In the genomic region with DNA sequence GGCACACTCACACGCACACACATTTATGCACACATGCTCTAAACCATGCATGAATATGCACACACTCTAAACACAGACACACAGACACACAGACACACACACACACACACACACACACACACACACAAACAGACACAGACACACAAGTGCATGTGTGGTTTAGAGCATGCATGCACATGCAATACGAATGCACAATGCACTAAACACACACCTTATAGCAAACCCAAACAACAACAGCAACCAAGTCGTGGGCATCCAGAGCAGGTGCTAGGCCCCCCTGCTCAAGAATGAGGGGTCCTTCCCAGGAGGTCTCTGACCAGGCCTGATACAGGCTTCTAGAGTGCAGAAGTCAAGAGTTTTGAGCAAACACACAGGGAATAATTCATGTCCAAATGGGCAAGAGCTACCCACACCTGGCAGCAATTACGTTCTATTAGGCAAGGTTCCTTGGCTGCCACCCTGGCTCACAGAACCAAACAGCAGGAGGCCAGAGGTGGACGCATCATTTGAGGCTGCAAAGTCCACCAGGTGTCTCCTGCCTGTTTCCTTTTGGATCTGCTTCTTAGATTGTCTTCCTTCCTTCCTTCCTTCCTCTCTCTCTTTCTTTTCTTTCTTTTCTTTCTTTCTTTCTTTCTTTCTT, we compare ENCODE assay signal across 19 mouse cellular contexts. TPM values are rescaled to one million over a fixed set of nuclear protein-coding genes. Genes with fewer than 3 reads are reported as not detected.
A peak's percentile ranks its signal among the peaks of the same experiment; 100 is the strongest.
DNase-seq lines count a peak whose midpoint lies in the region; ATAC-seq and TF ChIP-seq lines count a peak whose summit lies in the region.
"Had no signal": no experiment of that assay in that cellular context is flagged by ENCODE, and none has a peak within 500 bp of the region (broad histone marks: within the 10 kb centered on the region; RNA-seq: fewer than 3 reads in every experiment).

No protein-coding gene starts in this region.

- no peak for ATAC-seq in midbrain, embryonic 11.5 days (ENCODE audit: low FRiP score)
- no peak for ATAC-seq in midbrain, embryonic 14.5 days (ENCODE audit: low FRiP score, low TSS enrichment)
- no peak for ATAC-seq in embryonic facial prominence, embryonic 11.5 days (replicated peaks; ENCODE audit: insufficient number of reproducible peaks, low FRiP score, low TSS enrichment, low read depth)
- 0 out of 2 replicates have a peak, but pooled peaks have one; percentile 4 for ATAC-seq in monocyte, adult 5-6 weeks (replicated peaks; ENCODE audit: insufficient number of reproducible peaks, low FRiP score, low TSS enrichment, poor library complexity, severe bottlenecking)
- no peak for ATAC-seq in forebrain, embryonic 14.5 days

- no peaks in the 10 kb centered on the region for H3K36me3 ChIP-seq in heart, adult 2 months (ENCODE audit: control insufficient read depth, insufficient read depth, low read length)
- no peaks in the 10 kb centered on the region for H3K36me3 ChIP-seq in midbrain, embryonic 11.5 days (ENCODE audit: control insufficient read depth, insufficient read depth, low read length)
- H3K36me3 ChIP-seq in midbrain, embryonic 14.5 days (ENCODE audit: control insufficient read depth, insufficient read depth, low read length): no peaks in the 10 kb centered on the region
- no peaks in the 10 kb centered on the region for H3K36me3 ChIP-seq in embryonic facial prominence, embryonic 11.5 days (replicated peaks; ENCODE audit: control insufficient read depth, insufficient read depth, low read depth, low read length)
- H3K36me3 ChIP-seq in forebrain, embryonic 14.5 days (ENCODE audit: control insufficient read depth, insufficient read depth, low read length): no peaks in the 10 kb centered on the region
- H3K36me3 ChIP-seq: embryonic facial prominence, embryonic 15.5 days; forebrain, embryonic 10.5 days; heart, embryonic 12.5 days; hindbrain, embryonic 15.5 days had no signal

- no peak overlapping the region for H3K4me3 ChIP-seq in heart, adult 2 months
- H3K4me3 ChIP-seq in midbrain, embryonic 11.5 days (ENCODE audit: low read depth, low read length): no peak overlapping the region
- no peak overlapping the region for H3K4me3 ChIP-seq in midbrain, embryonic 14.5 days (replicated peaks; ENCODE audit: low read depth, low read length)
- H3K4me3 ChIP-seq in embryonic facial prominence, embryonic 11.5 days (ENCODE audit: low read depth, low read length): no peak overlapping the region
- no peak overlapping the region for H3K4me3 ChIP-seq in forebrain, embryonic 14.5 days (ENCODE audit: low read depth, low read length)
- H3K4me3 ChIP-seq: embryonic facial prominence, embryonic 15.5 days; erythroblast, embryonic 14.5 days; forebrain, embryonic 10.5 days; heart, embryonic 12.5 days; hindbrain, embryonic 15.5 days had no signal

- no peaks in the 10 kb centered on the region for H3K9me3 ChIP-seq in midbrain, embryonic 11.5 days (ENCODE audit: control insufficient read depth, low read length)
- no peaks in the 10 kb centered on the region for H3K9me3 ChIP-seq in midbrain, embryonic 14.5 days (ENCODE audit: control insufficient read depth, low read length)
- H3K9me3 ChIP-seq in embryonic facial prominence, embryonic 11.5 days (replicated peaks; ENCODE audit: control insufficient read depth, low read length): no peaks in the 10 kb centered on the region
- H3K9me3 ChIP-seq in forebrain, embryonic 14.5 days (replicated peaks; ENCODE audit: control insufficient read depth, low read length): no peaks in the 10 kb centered on the region
- H3K9me3 ChIP-seq: embryonic facial prominence, embryonic 15.5 days; heart, embryonic 12.5 days; hindbrain, embryonic 15.5 days had no signal

- no peak overlapping the region for H3K4me2 ChIP-seq in midbrain, embryonic 11.5 days
- no peak overlapping the region for H3K4me2 ChIP-seq in midbrain, embryonic 14.5 days (ENCODE audit: low read length)
- no peak overlapping the region for H3K4me2 ChIP-seq in embryonic facial prominence, embryonic 11.5 days (ENCODE audit: low read depth, low read length)
- H3K4me2 ChIP-seq in forebrain, embryonic 14.5 days (ENCODE audit: low read length): no peak overlapping the region
- H3K4me2 ChIP-seq: embryonic facial prominence, embryonic 15.5 days; heart, embryonic 12.5 days; hindbrain, embryonic 15.5 days had no signal

- no peak for TF ChIP-seq CTCF in heart, adult 2 months (IDR thresholded peaks at IDR 0.05)

- 88% methylated on average over 5 of the region's 5 CpGs for WGBS in heart, adult 2 months
- 82% methylated on average over 5 of the region's 5 CpGs for WGBS in midbrain, embryonic 11.5 days
- WGBS in midbrain, embryonic 14.5 days: 93% methylated on average over 5 of the region's 5 CpGs
- WGBS in embryonic facial prominence, embryonic 11.5 days: 72% methylated on average over 5 of the region's 5 CpGs
- 91% methylated on average over 5 of the region's 5 CpGs for WGBS in forebrain, embryonic 14.5 days

- TF ChIP-seq POLR2A in heart, adult 2 months (IDR thresholded peaks at IDR 0.05; ENCODE audit: insufficient read depth, low read depth, low read length): no peak

- H3K9ac ChIP-seq in heart, adult 2 months (ENCODE audit: low read depth, low read length): no peak overlapping the region
- H3K9ac ChIP-seq in midbrain, embryonic 11.5 days (ENCODE audit: low read length): no peak overlapping the region
- no peak overlapping the region for H3K9ac ChIP-seq in midbrain, embryonic 14.5 days (replicated peaks; ENCODE audit: low read length)
- H3K9ac ChIP-seq in embryonic facial prominence, embryonic 11.5 days (replicated peaks; ENCODE audit: low read length): no peak overlapping the region
- H3K9ac ChIP-seq in forebrain, embryonic 14.5 days (ENCODE audit: low read length): no peak overlapping the region
- H3K9ac ChIP-seq: embryonic facial prominence, embryonic 15.5 days; forebrain, postnatal 0 days; heart, embryonic 12.5 days; hindbrain, embryonic 15.5 days had no signal

- 0 out of 2 replicates have a peak, but pooled peaks cover 1% of the 10 kb centered on the region for H3K27me3 ChIP-seq in heart, adult 2 months (ENCODE audit: control insufficient read depth, insufficient read depth, low read length)
- peaks cover 14% of the 10 kb centered on the region for H3K27me3 ChIP-seq in midbrain, embryonic 11.5 days (ENCODE audit: control insufficient read depth, insufficient read depth, low read length)
- H3K27me3 ChIP-seq in midbrain, embryonic 14.5 days (ENCODE audit: control insufficient read depth, insufficient read depth, low read length): 0 out of 2 replicates have a peak, but pooled peaks cover 11% of the 10 kb centered on the region
- H3K27me3 ChIP-seq in embryonic facial prominence, embryonic 11.5 days (ENCODE audit: control insufficient read depth, insufficient read depth, low read length): peaks cover 12% of the 10 kb centered on the region; the same call in 1 of the 2 replicates
- no peaks in the 10 kb centered on the region; the same call in 1 of the 2 replicates for H3K27me3 ChIP-seq in forebrain, embryonic 14.5 days (replicated peaks; ENCODE audit: control insufficient read depth, insufficient read depth, low read length)

- intact Hi-C loops in heart, adult 2 months (cut with DNase I): no loop called here

- H3K79me2 ChIP-seq in heart, adult 2 months (replicated peaks; ENCODE audit: control insufficient read depth, insufficient read depth, low read length): no peaks in the 10 kb centered on the region

- no peak overlapping the region for H3K27ac ChIP-seq in heart, adult 2 months
- no peak overlapping the region for H3K27ac ChIP-seq in midbrain, embryonic 11.5 days (ENCODE audit: low read depth, low read length)
- no peak overlapping the region for H3K27ac ChIP-seq in midbrain, embryonic 14.5 days (replicated peaks; ENCODE audit: low read depth, low read length)
- no peak overlapping the region for H3K27ac ChIP-seq in embryonic facial prominence, embryonic 11.5 days (replicated peaks; ENCODE audit: low read depth, low read length)
- H3K27ac ChIP-seq in forebrain, embryonic 14.5 days (ENCODE audit: low read depth, low read length): no peak overlapping the region
- H3K27ac ChIP-seq: embryonic facial prominence, embryonic 15.5 days; forebrain, embryonic 10.5 days; hindbrain, embryonic 15.5 days had no signal

- DNase-seq in heart, adult 11 months: peak; percentile 71
- DNase-seq in heart, adult 2 months: no peak
- DNase-seq in midbrain, embryonic 11.5 days (ENCODE audit: low spot score, missing footprints): peak; percentile 59
- no peak for DNase-seq in midbrain, embryonic 14.5 days
- DNase-seq in embryonic facial prominence, embryonic 11.5 days (ENCODE audit: low spot score): peak; percentile 28
- no peak for DNase-seq in lung, postnatal 25 days (ENCODE audit: low spot score)
- DNase-seq in forebrain, embryonic 14.5 days (ENCODE audit: low spot score): no peak
- DNase-seq: adrenal gland, postnatal 25 days; cerebellum, adult 18-20 months; cerebellum, adult 9-11 months; cerebellum, postnatal 36 days; gastrocnemius, postnatal 36 days had no signal

- H3K4me1 ChIP-seq in heart, adult 2 months (ENCODE audit: control insufficient read depth, insufficient read depth, low read length): no peaks in the 10 kb centered on the region
- peaks cover 7% of the 10 kb centered on the region for H3K4me1 ChIP-seq in midbrain, embryonic 11.5 days (ENCODE audit: control insufficient read depth, insufficient read depth, low read length)
- no peaks in the 10 kb centered on the region for H3K4me1 ChIP-seq in midbrain, embryonic 14.5 days (ENCODE audit: control insufficient read depth, insufficient read depth, low read length)
- no peaks in the 10 kb centered on the region; the same call in 1 of the 2 replicates for H3K4me1 ChIP-seq in embryonic facial prominence, embryonic 11.5 days (ENCODE audit: control insufficient read depth, insufficient read depth, low read length)
- peaks cover 6% of the 10 kb centered on the region for H3K4me1 ChIP-seq in forebrain, embryonic 14.5 days (ENCODE audit: control insufficient read depth, insufficient read depth, low read length)

- TF ChIP-seq EP300 in heart, adult 2 months (IDR thresholded peaks at IDR 0.05; ENCODE audit: insufficient read depth, low read depth, low read length): no peak

RNA-seq across cellular contexts. Expression of gene Zc3h12d, which starts 39.2 kb away (rescaled TPM):
- under 1 TPM; 0.21 to 0.32 TPM for total RNA-seq in heart, adult 2 months (2021)
- polyA plus RNA-seq in heart, adult 2 months (2012; rRNA removed): 0.35 and 0.50 TPM in 2 replicates
- not detected in 2 replicates for polyA plus RNA-seq in midbrain, embryonic 11.5 days (2014; fragmentation: Nextera tagmentation; extraction: Ambion mirVana)
- 0.13 TPM in 2 replicates for polyA plus RNA-seq in midbrain, embryonic 14.5 days (2014; fragmentation: Nextera tagmentation; extraction: Ambion mirVana)
- polyA plus RNA-seq in embryonic facial prominence, embryonic 11.5 days (2014; fragmentation: Nextera tagmentation; extraction: Ambion mirVana): 0.07 and 0.08 TPM in 2 replicates
- 20.3 to 26.7 TPM (median 25.0 TPM) in 3 replicates for total RNA-seq in monocyte, adult 5-6 weeks (2017)
- 0.05 TPM in 1 of 2 replicates, not detected in the other for polyA plus RNA-seq in forebrain, embryonic 14.5 days (2014; fragmentation: Nextera tagmentation; extraction: Ambion mirVana)
- polyA plus RNA-seq: erythroblast, embryonic 14.5 days had no signal

Comparison
In these comparisons a context has a peak if more than half of its experiments do, and no peak if none do; other contexts are left out.
1. DNase-seq: peak in heart, adult 11 months (single experiment), midbrain, embryonic 11.5 days (single experiment) and embryonic facial prominence, embryonic 11.5 days (single experiment); none in heart, adult 2 months (0 of 2), midbrain, embryonic 14.5 days (single experiment), lung, postnatal 25 days (single experiment) and forebrain, embryonic 14.5 days (single experiment).